Mouse (Mus musculus) thymus, adult 2 months (tissue): Measurements from ENCODE around the gene 4930519G04Rik.

Source experiments
- CTCF ChIP-seq: fragments of 200-500 bp; IDR thresholded peaks from 2 replicates; pipeline ENCODE4 v1.5.1; 2012; ENCODE audit warnings: mild to moderate bottlenecking, control low read depth, low read length, moderate library complexity, borderline replicate concordance; ENCODE audit not compliant: control insufficient read depth, poor library complexity, insufficient read depth; ENCODE audit errors: extremely low read depth
- POLR2A ChIP-seq: fragments of 200-500 bp; IDR thresholded peaks from 2 replicates; pipeline ENCODE4 v1.6.1; 2012; ENCODE audit warnings: mild to moderate bottlenecking, low read length, control low read depth, moderate library complexity; ENCODE audit not compliant: control insufficient read depth, poor library complexity, insufficient read depth; ENCODE audit errors: extremely low read depth

- TF ChIP-seq CTCF (no peak), POLR2A (no peak)
Observed at GRCm38 (mm10) chr5:114809826-114810225, 43.6 kb upstream of the 4930519G04Rik start.
